Mouse (Mus musculus): ENCODE measurements around the gene Sars. TPM values are rescaled to one million over a fixed set of nuclear protein-coding genes. Genes with fewer than 3 reads are reported as not detected.

The Sars gene
- polyA plus RNA-seq, 1 experiment from 2014 or later = 153 TPM

GRCm38 (mm10) chr3:108466425-108466824 lies 21.4 kb upstream of the Sars start:
- ATAC-seq (replicated peaks; ENCODE audit: insufficient number of reproducible peaks, low FRiP score, low TSS enrichment, low read depth) (no peak), DNase-seq (ENCODE audit: low spot score) (peak; percentile 24)
- H3K4me3 ChIP-seq (ENCODE audit: low read depth, low read length) = no peak overlapping the region
- H3K27me3 ChIP-seq (ENCODE audit: control insufficient read depth, insufficient read depth, low read length) = no peaks in the 10 kb centered on the region
- H3K36me3 ChIP-seq (replicated peaks; ENCODE audit: control insufficient read depth, insufficient read depth, low read depth, low read length) = no peaks in the 10 kb centered on the region
- H3K4me2 ChIP-seq (ENCODE audit: low read depth, low read length) = no peak overlapping the region
- no peak overlapping the region for H3K9ac ChIP-seq (replicated peaks; ENCODE audit: low read length)
- no peaks in the 10 kb centered on the region for H3K9me3 ChIP-seq (replicated peaks; ENCODE audit: control insufficient read depth, low read length)
- 88% methylated on average over 6 of the region's 6 CpGs for WGBS
- H3K4me1 ChIP-seq (ENCODE audit: control insufficient read depth, insufficient read depth, low read length) = no peaks in the 10 kb centered on the region
- no peak overlapping the region for H3K27ac ChIP-seq (replicated peaks; ENCODE audit: low read depth, low read length)

- no peak for ATAC-seq (replicated peaks; ENCODE audit: insufficient number of reproducible peaks, low FRiP score, low TSS enrichment, low read depth)
- Histone ChIP-seq H3K27me3 (ENCODE audit: control insufficient read depth, insufficient read depth, low read length) (no peaks in the 10 kb centered on the region), H3K36me3 (replicated peaks; ENCODE audit: control insufficient read depth, insufficient read depth, low read depth, low read length) (no peaks in the 10 kb centered on the region), H3K27ac (replicated peaks; ENCODE audit: low read depth, low read length) (no peak overlapping the region), H3K4me1 (ENCODE audit: control insufficient read depth, insufficient read depth, low read length) (no peaks in the 10 kb centered on the region), H3K9ac (replicated peaks; ENCODE audit: low read length) (no peak overlapping the region), H3K9me3 (replicated peaks; ENCODE audit: control insufficient read depth, low read length) (no peaks in the 10 kb centered on the region), H3K4me2 (ENCODE audit: low read depth, low read length) (no peak overlapping the region), H3K4me3 (ENCODE audit: low read depth, low read length) (no peak overlapping the region)
- DNase-seq (ENCODE audit: low spot score) = no peak
- 32% methylated on average over 10 of the region's 10 CpGs for WGBS
Observed at GRCm38 (mm10) chr3:108458866-108459265, 13.9 kb upstream of the Sars start.

GRCm38 (mm10) chr3:108458380-108458779 lies 13.4 kb upstream of the Sars start:
- Histone ChIP-seq H3K36me3 (replicated peaks; ENCODE audit: control insufficient read depth, insufficient read depth, low read depth, low read length) (no peaks in the 10 kb centered on the region), H3K4me3 (ENCODE audit: low read depth, low read length) (no peak overlapping the region), H3K4me2 (ENCODE audit: low read depth, low read length) (no peak overlapping the region), H3K27ac (replicated peaks; ENCODE audit: low read depth, low read length) (no peak overlapping the region), H3K9ac (replicated peaks; ENCODE audit: low read length) (no peak overlapping the region), H3K4me1 (ENCODE audit: control insufficient read depth, insufficient read depth, low read length) (no peaks in the 10 kb centered on the region), H3K27me3 (ENCODE audit: control insufficient read depth, insufficient read depth, low read length) (no peaks in the 10 kb centered on the region), H3K9me3 (replicated peaks; ENCODE audit: control insufficient read depth, low read length) (no peaks in the 10 kb centered on the region)
- ATAC-seq (replicated peaks; ENCODE audit: insufficient number of reproducible peaks, low FRiP score, low TSS enrichment, low read depth) (no peak), DNase-seq (ENCODE audit: low spot score) (no peak)
- WGBS = 55% methylated on average over 14 of the region's 14 CpGs

- H3K4me2 ChIP-seq (ENCODE audit: low read depth, low read length) = no peak overlapping the region
- no peaks in the 10 kb centered on the region for H3K27me3 ChIP-seq (ENCODE audit: control insufficient read depth, insufficient read depth, low read length)
- no peaks in the 10 kb centered on the region for H3K36me3 ChIP-seq (replicated peaks; ENCODE audit: control insufficient read depth, insufficient read depth, low read depth, low read length)
- H3K4me3 ChIP-seq (ENCODE audit: low read depth, low read length) = no peak overlapping the region
- no peak overlapping the region for H3K9ac ChIP-seq (replicated peaks; ENCODE audit: low read length)
- DNase-seq (ENCODE audit: low spot score) (no peak), ATAC-seq (replicated peaks; ENCODE audit: insufficient number of reproducible peaks, low FRiP score, low TSS enrichment, low read depth) (no peak)
- no peaks in the 10 kb centered on the region for H3K4me1 ChIP-seq (ENCODE audit: control insufficient read depth, insufficient read depth, low read length)
- no peaks in the 10 kb centered on the region for H3K9me3 ChIP-seq (replicated peaks; ENCODE audit: control insufficient read depth, low read length)
- no peak overlapping the region for H3K27ac ChIP-seq (replicated peaks; ENCODE audit: low read depth, low read length)
- WGBS = 81% methylated on average over 1 of the region's 1 CpGs
Observed at GRCm38 (mm10) chr3:108454172-108454571, 9.2 kb upstream of the Sars start.

- ATAC-seq (replicated peaks; ENCODE audit: insufficient number of reproducible peaks, low FRiP score, low TSS enrichment, low read depth) (no peak), DNase-seq (ENCODE audit: low spot score) (no peak)
- Histone ChIP-seq H3K36me3 (replicated peaks; ENCODE audit: control insufficient read depth, insufficient read depth, low read depth, low read length) (no peaks in the 10 kb centered on the region), H3K4me3 (ENCODE audit: low read depth, low read length) (no peak overlapping the region), H3K9me3 (replicated peaks; ENCODE audit: control insufficient read depth, low read length) (no peaks in the 10 kb centered on the region), H3K4me1 (ENCODE audit: control insufficient read depth, insufficient read depth, low read length) (no peaks in the 10 kb centered on the region), H3K9ac (replicated peaks; ENCODE audit: low read length) (no peak overlapping the region), H3K4me2 (ENCODE audit: low read depth, low read length) (no peak overlapping the region), H3K27me3 (ENCODE audit: control insufficient read depth, insufficient read depth, low read length) (no peaks in the 10 kb centered on the region), H3K27ac (replicated peaks; ENCODE audit: low read depth, low read length) (no peak overlapping the region)
- WGBS = 80% methylated on average over 2 of the region's 2 CpGs
Observed at GRCm38 (mm10) chr3:108451969-108452368, 7.0 kb upstream of the Sars start.

GRCm38 (mm10) chr3:108445366-108445705 lies 327 bp upstream of the Sars start:
- 16% methylated on average over 6 of the region's 6 CpGs for whole genome bisulfite sequencing
- Histone ChIP-seq H3K4me3 (ENCODE audit: low read depth, low read length) (peak overlapping the region; percentile 93), H3K27me3 (ENCODE audit: control insufficient read depth, insufficient read depth, low read length) (no peaks in the 10 kb centered on the region), H3K36me3 (replicated peaks; ENCODE audit: control insufficient read depth, insufficient read depth, low read depth, low read length) (no peaks in the 10 kb centered on the region), H3K9me3 (replicated peaks; ENCODE audit: control insufficient read depth, low read length) (no peaks in the 10 kb centered on the region), H3K4me2 (ENCODE audit: low read depth, low read length) (peak overlapping the region; percentile 46), H3K4me1 (ENCODE audit: control insufficient read depth, insufficient read depth, low read length) (peaks cover 3% of the 10 kb centered on the region), H3K27ac (replicated peaks; ENCODE audit: low read depth, low read length) (peak overlapping the region; percentile 47; the same call in 1 of the 2 replicates), H3K9ac (replicated peaks; ENCODE audit: low read length) (peak overlapping the region; percentile 82)
- ATAC-seq (replicated peaks; ENCODE audit: insufficient number of reproducible peaks, low FRiP score, low TSS enrichment, low read depth) = no peak
- no peak for DNase-seq (ENCODE audit: low spot score)

- Histone ChIP-seq H3K27me3 (ENCODE audit: control insufficient read depth, insufficient read depth, low read length) (no peaks in the 10 kb centered on the region), H3K36me3 (replicated peaks; ENCODE audit: control insufficient read depth, insufficient read depth, low read depth, low read length) (no peaks in the 10 kb centered on the region), H3K9ac (replicated peaks; ENCODE audit: low read length) (peak overlapping the region; percentile 82), H3K27ac (replicated peaks; ENCODE audit: low read depth, low read length) (no peak overlapping the region), H3K4me1 (ENCODE audit: control insufficient read depth, insufficient read depth, low read length) (peaks cover 3% of the 10 kb centered on the region), H3K4me3 (ENCODE audit: low read depth, low read length) (peak overlapping the region; percentile 93), H3K9me3 (replicated peaks; ENCODE audit: control insufficient read depth, low read length) (no peaks in the 10 kb centered on the region), H3K4me2 (ENCODE audit: low read depth, low read length) (peak overlapping the region; percentile 46)
- DNase-seq (ENCODE audit: low spot score) (no peak), ATAC-seq (replicated peaks; ENCODE audit: insufficient number of reproducible peaks, low FRiP score, low TSS enrichment, low read depth) (no peak)
- 26% methylated on average over 8 of the region's 8 CpGs for WGBS
Observed at GRCm38 (mm10) chr3:108444029-108444428, 980 bp downstream of the Sars start.

- H3K4me1 ChIP-seq (ENCODE audit: control insufficient read depth, insufficient read depth, low read length) = no peaks in the 10 kb centered on the region
- WGBS = 84% methylated on average over 7 of the region's 7 CpGs
Observed at GRCm38 (mm10) chr3:108436380-108436714, 8.7 kb downstream of the Sars start.

More at GRCm38 (mm10) chr3:108436380-108436714, 8.7 kb downstream of the Sars start:
- ATAC-seq (replicated peaks; ENCODE audit: insufficient number of reproducible peaks, low FRiP score, low TSS enrichment, low read depth) = no peak
- no peak overlapping the region for H3K4me2 ChIP-seq (ENCODE audit: low read depth, low read length)
- H3K9me3 ChIP-seq (replicated peaks; ENCODE audit: control insufficient read depth, low read length) = no peaks in the 10 kb centered on the region
- H3K27me3 ChIP-seq (ENCODE audit: control insufficient read depth, insufficient read depth, low read length) = no peaks in the 10 kb centered on the region
- no peak overlapping the region for H3K27ac ChIP-seq (replicated peaks; ENCODE audit: low read depth, low read length)
- no peak overlapping the region for H3K4me3 ChIP-seq (ENCODE audit: low read depth, low read length)
- DNase-seq (ENCODE audit: low spot score) = no peak
- no peak overlapping the region for H3K9ac ChIP-seq (replicated peaks; ENCODE audit: low read length)
- H3K36me3 ChIP-seq (replicated peaks; ENCODE audit: control insufficient read depth, insufficient read depth, low read depth, low read length) = peaks cover 3% of the 10 kb centered on the region

Data from embryonic facial prominence, embryonic 11.5 days (tissue).